Mouse (Mus musculus) inflammation-experienced regulatory T-cells, adult 16 weeks (primary cell): ENCODE results near the gene Il11. TPM values are rescaled to one million over a fixed set of nuclear protein-coding genes. Genes with fewer than 3 reads are reported as not detected.

Source experiments
- polyA plus RNA-seq: library from polyadenylated mRNA; unstranded; fragments of 100-300 nt; shearing (Covaris generic); gene quantifications from one replicate; pipeline ENCODE4 v1.2.1, GENCODE M21; 2017

The Il11 gene
- polyA plus RNA-seq, result not detected

GRCm38 (mm10) chr7:4782759-4783158 is at the start of gene Il11, which contains the start of gene Tmem190:
TSS of gene Il11 (minus strand) at chr7:4782859.
TSS of gene Tmem190 (plus strand) at chr7:4782937.

GRCm38 (mm10) chr7:4812303-4813104 is 29.8 kb upstream of the Il11 start, which contains the start of gene Ube2s:
TSS of gene Ube2s (minus strand) at chr7:4812590.

GRCm38 (mm10) chr7:4792278-4793212 is 9.9 kb upstream of the Il11 start, which contains the start of gene Rpl28:
TSS of gene Rpl28 (plus strand) at chr7:4792874.

DNA sequence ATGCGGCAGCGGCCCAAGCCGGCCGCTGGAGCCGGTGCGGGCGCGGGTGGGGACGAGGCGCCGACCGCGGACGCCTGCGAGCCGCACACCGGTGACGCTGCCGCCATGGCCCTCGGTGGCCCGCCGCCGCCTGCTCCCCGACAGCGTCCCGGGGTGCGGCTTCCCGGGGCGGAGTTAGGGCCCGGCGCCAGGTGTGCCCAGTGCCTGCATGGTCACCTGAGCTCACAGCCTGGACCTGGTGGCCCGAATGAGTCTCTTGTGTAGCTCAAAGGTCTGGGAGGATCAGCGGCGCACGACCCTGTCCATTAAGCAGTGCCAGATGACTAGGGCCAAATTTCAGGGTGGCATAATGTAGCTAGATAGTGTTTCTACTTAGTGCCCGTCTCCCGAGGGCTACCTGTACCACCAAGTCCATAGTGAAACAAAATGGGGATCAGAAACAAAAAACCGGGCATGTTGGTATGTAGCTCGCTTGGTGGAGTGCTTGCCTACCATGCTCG is 6.8 kb upstream of the Il11 start, which contains the start of gene Tmem238:
Tmem238 (minus strand) TSS at position 221 of the 500 bp plus-strand sequence.

DNA sequence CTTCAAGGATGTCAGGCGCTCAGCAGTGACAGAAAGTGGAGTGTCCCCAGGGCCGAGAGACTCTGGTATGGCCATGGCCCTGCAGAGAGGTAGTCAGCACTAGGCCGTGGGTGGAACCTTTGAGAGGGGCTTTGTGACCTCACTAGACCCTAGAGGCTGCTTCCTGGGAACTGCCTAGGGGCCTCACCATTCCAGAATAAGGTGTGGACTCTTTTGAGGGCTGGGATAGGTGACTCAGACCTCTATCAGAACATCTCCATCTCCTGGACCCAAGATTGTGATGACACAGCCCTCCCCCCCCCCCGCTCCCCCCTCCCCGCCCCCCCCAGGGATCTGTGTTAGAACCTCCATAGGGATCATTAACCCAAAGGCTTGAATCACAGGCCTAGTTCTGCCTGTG is 11.5 kb downstream of the Il11 start, which contains the start of gene Fam71e2:
Fam71e2 (minus strand) TSS at position 101 of the 400 bp plus-strand sequence.

GRCm38 (mm10) chr7:4752821-4753570 is 29.7 kb downstream of the Il11 start, which contains the start of gene Cox6b2:
TSS of gene Cox6b2 (minus strand) at chr7:4753094.

DNA sequence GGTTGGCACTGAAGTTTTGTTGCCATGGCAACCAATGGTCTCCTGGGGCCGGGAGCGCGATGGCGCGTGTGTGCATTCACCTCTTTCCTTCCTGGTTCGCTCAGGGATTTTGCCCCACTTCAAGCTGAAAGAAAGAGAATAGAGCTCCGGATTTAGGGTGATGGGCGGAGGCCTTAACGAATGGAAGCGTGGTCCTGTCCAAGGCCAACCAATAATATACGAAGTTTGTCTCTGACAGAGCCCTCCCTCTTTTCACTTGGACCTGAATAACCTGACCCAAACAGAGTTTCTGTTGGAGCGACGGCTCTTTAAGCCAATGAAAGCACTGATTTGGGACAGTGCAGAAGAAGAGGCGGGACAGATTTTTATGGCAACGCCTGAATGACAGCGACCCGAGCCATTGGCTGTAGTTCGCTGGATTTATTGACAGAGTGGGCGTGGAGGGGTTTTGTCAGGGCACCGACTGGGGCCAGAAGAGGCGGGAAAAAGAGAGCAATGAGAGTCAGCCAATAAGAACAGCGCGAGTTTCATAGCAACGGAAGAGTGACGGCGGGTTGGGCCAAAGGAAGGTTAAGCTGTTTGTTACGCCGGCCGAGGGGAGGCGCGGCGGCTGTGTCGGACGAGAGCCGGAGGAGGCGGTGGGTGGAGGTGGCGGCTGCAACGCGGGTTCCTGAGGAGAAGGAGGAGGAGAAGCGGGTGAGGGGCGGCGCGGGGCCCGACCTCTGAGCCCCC is 42.9 kb downstream of the Il11 start, which contains the start of gene Kmt5c:
Kmt5c (plus strand) TSS at position 572 of the 732 bp plus-strand sequence.

DNA sequence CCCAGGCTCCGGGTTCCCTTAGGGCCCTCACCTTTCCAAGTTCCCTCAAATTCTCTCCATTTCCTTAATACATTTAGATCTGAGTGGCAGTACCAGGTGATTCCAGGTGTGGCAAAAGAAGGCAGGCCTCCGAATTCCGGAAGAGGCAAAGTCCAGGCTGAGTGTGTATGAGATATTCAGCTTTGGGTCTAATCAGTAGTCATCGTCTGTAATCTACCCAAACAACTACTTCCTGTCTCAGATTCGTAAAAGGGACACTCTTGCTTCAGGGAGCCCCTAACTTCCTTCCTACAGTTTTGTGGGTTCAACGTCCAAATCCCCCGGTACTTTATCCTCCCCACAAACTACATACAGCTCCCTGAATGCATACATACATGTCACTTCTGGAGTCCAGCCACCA is 57.5 kb downstream of the Il11 start, which contains the start of gene Tmem150b:
Tmem150b (minus strand) TSS at position 81 of the 400 bp plus-strand sequence.

Other genes with a start within 250 kb of the Il11 start
- gene Syt5, start 235.3 kb downstream of the Il11 start, polyA plus RNA-seq, result 0.55 TPM
- gene Ptprh, start 178.8 kb downstream of the Il11 start, polyA plus RNA-seq, result not detected
- gene Tmem86b, start 151.4 kb downstream of the Il11 start, polyA plus RNA-seq, result 4.2 TPM
- gene Ppp6r1, start 123.8 kb downstream of the Il11 start, polyA plus RNA-seq, result 33.7 TPM
- 79.2 TPM for gene Hspbp1, start 97.8 kb downstream of the Il11 start, polyA plus RNA-seq
- 0.59 TPM for gene Brsk1, start 92.3 kb downstream of the Il11 start, polyA plus RNA-seq
- 0.13 TPM for gene Tmem150b, start 57.6 kb downstream of the Il11 start, polyA plus RNA-seq
- gene Kmt5c, start 42.7 kb downstream of the Il11 start, polyA plus RNA-seq, result 52.5 TPM
- gene Cox6b2, start 29.8 kb downstream of the Il11 start, polyA plus RNA-seq, result 3.0 TPM
- gene Fam71e2, start 11.6 kb downstream of the Il11 start, polyA plus RNA-seq, result not detected
- not detected for gene Tmem190, start 78 bp upstream of the Il11 start, polyA plus RNA-seq
- gene Tmem238, start 6.8 kb upstream of the Il11 start, polyA plus RNA-seq, result 0.45 TPM
- gene Rpl28, start 10.0 kb upstream of the Il11 start, polyA plus RNA-seq, result 275 TPM
- gene Ube2s, start 29.7 kb upstream of the Il11 start, polyA plus RNA-seq, result 111 TPM
- gene Shisa7, start 61.8 kb upstream of the Il11 start, polyA plus RNA-seq, result not detected
- gene Isoc2b, start 87.4 kb upstream of the Il11 start, polyA plus RNA-seq, result 46.1 TPM
- gene Isoc2a, start 94.3 kb upstream of the Il11 start, polyA plus RNA-seq, result 0.68 TPM
- not detected for gene Gm36210, start 123.7 kb upstream of the Il11 start, polyA plus RNA-seq
- 0.94 TPM for gene Zfp628, start 132.4 kb upstream of the Il11 start, polyA plus RNA-seq
- gene Nat14, start 139.2 kb upstream of the Il11 start, polyA plus RNA-seq, result 1.9 TPM
- not detected for gene Ssc5d, start 142.9 kb upstream of the Il11 start, polyA plus RNA-seq
- gene Sbk2, start 181.5 kb upstream of the Il11 start, polyA plus RNA-seq, result 0.17 TPM
- not detected for gene Sbk3, start 188.3 kb upstream of the Il11 start, polyA plus RNA-seq
- gene Zfp579, start 213.3 kb upstream of the Il11 start, polyA plus RNA-seq, result 17.6 TPM
- gene Zfp524, start 231.6 kb upstream of the Il11 start, polyA plus RNA-seq, result 36.2 TPM
- 45.0 TPM for gene Fiz1, start 231.8 kb upstream of the Il11 start, polyA plus RNA-seq
- gene Gm44973, start 232.6 kb upstream of the Il11 start, polyA plus RNA-seq, result 10.5 TPM
- gene Zfp865, start 237.5 kb upstream of the Il11 start, polyA plus RNA-seq, result 12.2 TPM
- gene Ccdc106, start 237.7 kb upstream of the Il11 start, polyA plus RNA-seq, result not detected